Mouse (Mus musculus) small intestine, adult 2 months (tissue): ENCODE measurements around the gene Pklr.

Experiments used
- CTCF ChIP-seq: fragments of 200-500 bp; IDR thresholded peaks from 2 replicates; pipeline ENCODE4 v1.5.1; 2012; ENCODE audit warnings: low read depth, mild to moderate bottlenecking, control low read depth, inconsistent platforms, low read length, moderate library complexity, mixed read lengths; ENCODE audit not compliant: insufficient replicate concordance, insufficient read length; ENCODE audit errors: extremely low read depth
- POLR2A ChIP-seq: fragments of 200-500 bp; IDR thresholded peaks from 2 replicates; pipeline ENCODE4 v1.6.1; 2012; ENCODE audit warnings: low read depth, mild to moderate bottlenecking, control low read depth, inconsistent platforms, low read length, moderate library complexity

DNA sequence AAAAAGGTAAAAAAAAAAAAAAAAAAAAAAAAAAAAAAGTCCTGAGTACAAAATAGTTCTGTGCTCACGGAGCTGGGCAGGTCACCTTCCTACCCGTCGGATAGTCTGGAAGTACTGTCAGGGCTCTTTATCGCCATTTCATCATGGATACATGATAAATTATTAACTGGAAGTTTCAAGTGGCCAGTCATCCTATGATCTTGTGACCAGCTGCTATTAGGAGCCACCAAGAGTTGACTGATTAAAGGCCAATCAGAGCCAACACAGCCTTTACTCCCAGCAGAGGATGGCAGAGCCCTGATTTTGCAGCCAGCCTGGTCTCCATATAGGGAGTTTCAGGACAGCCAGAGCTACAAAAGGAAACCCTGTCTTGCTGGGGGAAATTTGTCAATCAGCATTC lies 22.9 kb upstream of the Pklr start:
- no peak for TF ChIP-seq CTCF
- TF ChIP-seq POLR2A: no peak; the same call in 1 of the 2 replicates
